Mouse (Mus musculus) kidney, postnatal 0 days (tissue): ENCODE measurements around the gene Trp53. TPM values are rescaled to one million over a fixed set of nuclear protein-coding genes. Genes with fewer than 3 reads are reported as not detected.

Source experiments
- ATAC-seq: fragments of 200-750 bp; cut with Nextera tagmentation; replicated peaks from 2 replicates; pipeline ENCODE4 v1.8.0; 2017; ENCODE audit warnings: low read depth, moderate number of reproducible peaks, moderate TSS enrichment, moderate library complexity; ENCODE audit not compliant: low FRiP score
- DNase-seq: peaks from one replicate; pipeline ENCODE4 v3.0.0-alpha.2; 2016; ENCODE audit warnings: low spot score
- H3K27ac ChIP-seq: fragments of 300-500 bp; sonication (generic); 2 replicates; pipeline ENCODE4 v1.5.1; 2014; ENCODE audit warnings: mild to moderate bottlenecking
- H3K27me3 ChIP-seq: fragments of 300-500 bp; sonication (generic); 2 replicates; pipeline ENCODE4 v1.6.1; 2014; ENCODE audit warnings: low read length, mixed read lengths; ENCODE audit not compliant: insufficient read depth
- H3K36me3 ChIP-seq: fragments of 300-500 bp; sonication (generic); 2 replicates; pipeline ENCODE4 v1.6.1; 2014; ENCODE audit warnings: low read length, mixed read lengths; ENCODE audit not compliant: insufficient read depth
- H3K4me1 ChIP-seq: fragments of 300-500 bp; sonication (generic); replicated peaks from 2 replicates; pipeline ENCODE4 v1.6.1; 2014; ENCODE audit warnings: antibody characterized with exemption, low read length, mixed read lengths; ENCODE audit not compliant: insufficient read depth
- H3K4me2 ChIP-seq: fragments of 300-500 bp; sonication (generic); 2 replicates; pipeline ENCODE4 v1.6.1; 2014; ENCODE audit warnings: mild to moderate bottlenecking, low read length, moderate library complexity, mixed read lengths
- H3K4me3 ChIP-seq: fragments of 300-500 bp; sonication (generic); replicated peaks from 2 replicates; pipeline ENCODE4 v1.5.1; 2014; ENCODE audit warnings: low read depth, low read length
- H3K9ac ChIP-seq: fragments of 300-500 bp; sonication (generic); 2 replicates; pipeline ENCODE4 v1.6.1; 2014; ENCODE audit warnings: low read depth, low read length
- H3K9me3 ChIP-seq: fragments of 300-500 bp; sonication (generic); replicated peaks from 2 replicates; pipeline ENCODE4 v1.6.1; 2016; ENCODE audit warnings: low read length, inconsistent platforms, mixed read lengths
- CTCF ChIP-seq: IDR thresholded peaks from 2 replicates; pipeline ENCODE4 v1.5.1; 2016; ENCODE audit warnings: antibody characterized with exemption, low read depth, mild to moderate bottlenecking, moderate library complexity
- WGBS: fragments of 180-500 bp; shearing (Covaris S2); extraction: QIAGEN DNeasy Blood & Tissue Kit; methylation state at CpG from one replicate; pipeline ENCODE4 v1.1.7; 2014; 5-methylcytosine and 5-hydroxymethylcytosine counted together
- microRNA counts: library from miRNA; unstranded; fragments of <30 nt; microRNA quantifications from one replicate; lab custom pipeline; 2015
- microRNA-seq: library from miRNA; unstranded; fragments of <30 nt; microRNA quantifications from one replicate; pipeline ENCODE4, GENCODE M21; 2016
- polyA plus RNA-seq: library from polyadenylated mRNA; unstranded; fragments of >200 nt; fragmentation: Nextera tagmentation; extraction: Ambion mirVana; gene quantifications from 2 replicates; pipeline ENCODE4 v1.2.1, GENCODE M21; 2015

Gene Trp53
- polyA plus RNA-seq, 1 experiment from 2014 or later, result 117 TPM

DNA sequence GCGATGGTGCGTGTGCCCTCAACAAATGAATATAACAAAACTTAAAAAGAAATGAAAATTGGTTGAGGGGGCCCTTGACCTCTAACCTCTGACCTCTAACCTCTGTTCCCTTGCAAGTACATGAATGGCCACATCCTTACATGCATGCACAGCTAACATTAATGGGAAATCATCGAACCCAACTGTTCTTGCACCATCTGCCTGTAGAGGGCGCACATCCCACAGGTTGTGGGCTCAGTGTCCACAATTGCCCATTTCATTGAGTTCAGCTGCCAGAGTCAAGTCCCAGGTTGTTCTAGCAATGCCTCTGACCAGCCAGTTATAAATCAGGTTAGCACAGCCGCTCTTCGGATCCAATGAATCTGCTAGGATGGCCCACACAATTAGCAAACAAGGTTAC lies 48.1 kb downstream of the Trp53 start:
- Histone ChIP-seq H3K4me2 (no peak overlapping the region), H3K9me3 (no peaks in the 10 kb centered on the region), H3K27me3 (no peaks in the 10 kb centered on the region), H3K36me3 (no peaks in the 10 kb centered on the region), H3K4me1 (no peaks in the 10 kb centered on the region), H3K9ac (no peak overlapping the region), H3K27ac (no peak overlapping the region), H3K4me3 (no peak overlapping the region)
- DNase-seq (peak; percentile 82), ATAC-seq (no peak)
- 34% methylated on average over 6 of the region's 6 CpGs for WGBS
- peak; percentile 98 for TF ChIP-seq CTCF

DNA sequence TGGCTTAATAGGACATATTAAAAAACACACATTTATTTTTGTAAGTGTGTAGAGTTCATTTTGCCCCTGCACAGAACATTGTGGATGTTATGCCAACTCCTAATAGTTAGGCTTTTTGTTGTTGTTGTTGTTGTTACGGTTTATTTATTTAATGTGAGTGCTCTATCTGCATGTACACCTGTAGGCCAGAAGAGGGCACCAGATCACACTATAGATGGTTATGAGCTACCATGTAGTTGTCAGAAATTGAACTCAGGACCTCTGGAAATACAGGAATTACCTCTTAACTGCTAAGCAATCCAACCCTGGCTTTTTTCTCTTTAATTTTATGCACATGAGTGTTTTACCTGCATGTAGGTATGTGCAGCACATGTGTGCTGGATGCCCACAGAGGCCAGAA lies 49.6 kb downstream of the Trp53 start:
- no peak overlapping the region for H3K4me2 ChIP-seq
- H3K9ac ChIP-seq, result no peak overlapping the region
- H3K27me3 ChIP-seq, result no peaks in the 10 kb centered on the region
- no peak overlapping the region for H3K27ac ChIP-seq
- H3K36me3 ChIP-seq, result no peaks in the 10 kb centered on the region
- TF ChIP-seq CTCF, result peak; percentile 74
- H3K4me1 ChIP-seq, result peaks cover 4% of the 10 kb centered on the region; the same call in 1 of the 2 replicates
- H3K9me3 ChIP-seq, result no peaks in the 10 kb centered on the region
- ATAC-seq, result no peak
- H3K4me3 ChIP-seq, result no peak overlapping the region
- DNase-seq, result peak; percentile 50
- WGBS, result 83% methylated on average over 1 of the region's 1 CpGs

DNA sequence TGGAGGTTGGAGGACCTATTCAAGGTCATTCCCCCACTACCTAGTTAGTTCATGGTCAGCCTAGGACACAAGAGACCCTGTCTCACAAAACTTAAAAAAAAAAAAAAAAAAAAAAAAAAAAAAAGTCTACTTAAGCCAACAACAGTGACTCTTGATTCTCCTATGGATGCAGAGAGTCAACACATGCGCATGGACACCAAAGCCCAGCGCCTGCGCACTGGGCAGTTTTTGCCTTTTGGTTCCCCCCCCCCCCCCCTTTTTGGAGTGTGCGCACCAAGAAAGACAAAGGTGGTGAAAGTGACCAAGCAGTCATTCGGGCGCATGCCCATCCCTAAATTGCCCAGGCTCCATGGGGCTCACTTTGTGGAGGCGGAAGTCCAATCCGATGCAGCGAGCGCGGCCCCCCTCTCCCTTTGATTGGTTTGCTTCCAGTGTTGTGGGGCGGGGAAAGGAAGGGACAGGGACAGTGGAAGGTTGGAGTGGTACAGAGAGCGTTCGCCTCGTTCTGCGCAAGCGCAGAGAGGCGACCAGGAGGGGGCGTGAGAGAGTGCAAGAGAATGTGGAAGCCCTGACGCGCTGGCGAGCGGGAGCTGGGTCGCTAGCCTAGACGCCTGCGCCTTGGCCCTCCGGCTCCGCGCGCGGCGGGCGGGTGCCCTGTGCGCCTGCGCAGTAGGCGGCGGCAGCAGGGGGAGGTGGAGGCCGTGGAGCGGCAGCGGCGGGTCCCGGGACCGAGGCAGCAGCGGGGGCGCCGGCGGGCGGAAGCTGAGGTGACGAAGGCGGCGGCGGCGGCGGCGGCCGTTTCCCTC lies 52.3 kb downstream of the Trp53 start, which contains the start of gene Fxr2:
Fxr2 (plus strand) TSS at position 707 of the 806 bp plus-strand sequence.
- under 1% methylated on average over 36 of the region's 56 CpGs for WGBS
- H3K9me3 ChIP-seq, result no peaks in the 10 kb centered on the region
- H3K27me3 ChIP-seq, result no peaks in the 10 kb centered on the region
- H3K27ac ChIP-seq, result peak within 1 kb of the TSS; percentile 97
- H3K9ac ChIP-seq, result peak within 1 kb of the TSS; percentile 97
- peaks cover 12% of the 10 kb centered on the region; the same call in 1 of the 2 replicates for H3K4me1 ChIP-seq
- peak within 1 kb of the TSS; percentile 51 for H3K4me2 ChIP-seq
- no peaks in the 10 kb centered on the region for H3K36me3 ChIP-seq
- peak; percentile 100 for DNase-seq
- peak within 1 kb of the TSS; percentile 91 for H3K4me3 ChIP-seq
- ATAC-seq, result peak; percentile 97
- TF ChIP-seq CTCF, result peak; percentile 89

DNA sequence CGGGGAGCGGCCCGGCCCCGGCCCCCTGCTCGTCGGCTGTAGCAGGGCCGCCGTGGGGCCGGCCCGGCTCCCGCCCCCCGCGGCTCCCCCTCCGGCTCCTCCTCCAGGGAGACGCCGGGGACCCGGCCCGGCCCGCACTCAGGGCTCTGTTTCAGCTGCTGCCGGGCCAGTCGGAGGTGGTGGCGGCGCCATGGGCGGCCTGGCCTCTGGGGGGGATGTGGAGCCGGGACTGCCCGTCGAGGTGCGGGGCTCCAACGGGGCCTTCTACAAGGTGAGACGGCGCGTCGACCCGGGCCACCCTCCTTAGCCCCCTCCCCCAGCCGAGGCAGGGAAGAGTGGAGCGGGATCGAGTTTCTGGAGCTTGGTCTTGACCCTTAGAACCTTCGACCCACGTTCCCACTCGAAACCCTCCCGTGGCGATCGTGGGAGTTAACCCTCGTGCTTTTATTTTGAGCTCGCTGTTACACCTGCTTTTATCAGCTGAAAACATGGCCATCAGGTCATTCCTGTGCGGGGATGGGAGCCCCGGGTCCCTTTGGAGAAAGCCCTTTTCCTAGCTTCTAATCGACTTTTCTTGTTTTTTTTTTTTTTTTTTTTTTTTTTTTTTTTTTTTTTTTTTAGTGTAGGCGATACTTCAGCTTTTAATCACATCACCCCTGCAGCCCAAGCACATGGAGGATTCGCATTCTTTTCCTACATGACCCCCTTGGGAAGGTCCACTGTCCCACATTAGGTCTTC lies 53.1 kb downstream of the Trp53 start:
- peak overlapping the region; percentile 51 for H3K4me2 ChIP-seq
- ATAC-seq (peak; percentile 57), DNase-seq (peak; percentile 72)

DNA sequence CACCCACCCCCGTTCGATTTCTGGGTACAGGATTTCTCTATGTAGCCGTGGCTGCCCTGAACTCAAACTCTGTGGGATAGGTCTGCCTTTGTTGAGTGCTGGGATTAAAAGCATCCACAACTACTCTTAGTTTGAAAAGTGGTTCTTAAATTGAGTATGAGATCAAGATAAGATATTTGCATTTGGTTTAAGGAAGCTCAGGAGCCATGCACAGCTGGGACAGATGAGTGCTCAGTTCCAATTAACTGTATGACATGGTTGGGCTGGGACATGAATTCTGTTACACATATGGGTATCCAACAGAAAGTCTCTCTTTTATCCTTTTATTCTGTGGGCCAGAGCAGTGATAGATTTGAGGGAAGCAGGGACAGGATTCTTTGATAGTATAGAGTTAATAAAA lies 55.3 kb downstream of the Trp53 start:
- Histone ChIP-seq H3K4me3 (no peak overlapping the region), H3K27ac (no peak overlapping the region), H3K4me1 (peaks cover 12% of the 10 kb centered on the region; the same call in 1 of the 2 replicates), H3K36me3 (peaks cover 5% of the 10 kb centered on the region; the same call in 1 of the 2 replicates), H3K9me3 (no peaks in the 10 kb centered on the region), H3K9ac (no peak overlapping the region), H3K27me3 (no peaks in the 10 kb centered on the region), H3K4me2 (peak overlapping the region; percentile 32)
- TF ChIP-seq CTCF, result no peak
- DNase-seq (no peak), ATAC-seq (no peak)
- 78% methylated on average over 3 of the region's 3 CpGs for WGBS

More for the DNA sequence above, 53.1 kb downstream of the Trp53 start:
- TF ChIP-seq CTCF, result no peak
- peak overlapping the region; percentile 91 for H3K4me3 ChIP-seq
- no peaks in the 10 kb centered on the region for H3K9me3 ChIP-seq
- H3K36me3 ChIP-seq, result no peaks in the 10 kb centered on the region
- peaks cover 12% of the 10 kb centered on the region; the same call in 1 of the 2 replicates for H3K4me1 ChIP-seq
- no peaks in the 10 kb centered on the region for H3K27me3 ChIP-seq
- under 1% methylated on average over 38 of the region's 50 CpGs for WGBS
- H3K27ac ChIP-seq, result peak overlapping the region; percentile 97
- peak overlapping the region; percentile 97 for H3K9ac ChIP-seq

MicroRNAs encoded within 50 kb of the gene (microRNA counts, 519-probe panel; counts per million panel counts)
- microRNA mmu-miR-467f (lab: Ali Mortazavi, UCI), result 330 counts per million, percentile 68 among the panel's probes with 10 or more counts

Small RNA genes lying within 50 kb of the gene (microRNA-seq; reads per million reads assigned to microRNA genes)
- not detected for gene Mir467f

Other genes with a start within 250 kb of the Trp53 start
- 15.6 and 18.3 TPM in 2 replicates for gene Rnf227, start 239.9 kb upstream of the Trp53 start, polyA plus RNA-seq
- 38.0 and 42.3 TPM in 2 replicates for gene Chd3, start 211.0 kb upstream of the Trp53 start, polyA plus RNA-seq
- 183 and 198 TPM in 2 replicates for gene Naa38, start 184.9 kb upstream of the Trp53 start, polyA plus RNA-seq
- gene Cyb5d1, start 184.7 kb upstream of the Trp53 start, polyA plus RNA-seq, result 16.6 and 19.8 TPM in 2 replicates
- 55.5 and 61.3 TPM in 2 replicates for gene Tmem88, start 182.1 kb upstream of the Trp53 start, polyA plus RNA-seq
- 23.2 and 26.8 TPM in 2 replicates for gene Kdm6b, start 166.7 kb upstream of the Trp53 start, polyA plus RNA-seq
- 0.32 and 0.52 TPM in 2 replicates for gene Dnah2, start 31.2 kb upstream of the Trp53 start, polyA plus RNA-seq
- 7.7 and 7.8 TPM in 2 replicates for gene Efnb3, start 20.2 kb upstream of the Trp53 start, polyA plus RNA-seq
- gene Wrap53, start 104 bp upstream of the Trp53 start, polyA plus RNA-seq, result 17.9 and 19.4 TPM in 2 replicates
- 13.7 and 16.3 TPM in 2 replicates for gene Atp1b2, start 25.6 kb downstream of the Trp53 start, polyA plus RNA-seq
- gene Shbg, start 37.5 kb downstream of the Trp53 start, polyA plus RNA-seq, result 0.13 TPM in 1 of 2 replicates, not detected in the other
- 27.6 and 31.3 TPM in 2 replicates for gene Sat2, start 41.7 kb downstream of the Trp53 start, polyA plus RNA-seq
- 17.4 and 18.4 TPM in 2 replicates for gene Fxr2, start 52.6 kb downstream of the Trp53 start, polyA plus RNA-seq
- gene Sox15, start 75.0 kb downstream of the Trp53 start, polyA plus RNA-seq, result 0.28 and 0.32 TPM in 2 replicates
- 82.6 and 85.7 TPM in 2 replicates for gene Mpdu1, start 82.3 kb downstream of the Trp53 start, polyA plus RNA-seq
- 10.4 and 12.8 TPM in 2 replicates for gene Cd68, start 85.8 kb downstream of the Trp53 start, polyA plus RNA-seq
- gene Eif4a1, start 92.1 kb downstream of the Trp53 start, polyA plus RNA-seq, result 468 and 493 TPM in 2 replicates
- gene Senp3, start 101.7 kb downstream of the Trp53 start, polyA plus RNA-seq, result 52.2 and 59.4 TPM in 2 replicates
- gene Tnfsf13, start 105.4 kb downstream of the Trp53 start, polyA plus RNA-seq, result 0.43 and 0.89 TPM in 2 replicates
- 14.1 and 15.8 TPM in 2 replicates for gene Tnfsf12, start 115.5 kb downstream of the Trp53 start, polyA plus RNA-seq
- gene Tnfsfm13, start 115.7 kb downstream of the Trp53 start, polyA plus RNA-seq, result 8.0 and 8.4 TPM in 2 replicates
- gene Polr2a, start 178.3 kb downstream of the Trp53 start, polyA plus RNA-seq, result 19.0 and 21.0 TPM in 2 replicates
- gene Slc35g3, start 181.6 kb downstream of the Trp53 start, polyA plus RNA-seq, result 0.17 TPM in 1 of 2 replicates, not detected in the other
- gene Zbtb4, start 185.6 kb downstream of the Trp53 start, polyA plus RNA-seq, result 2.7 and 3.3 TPM in 2 replicates
- gene Chrnb1, start 215.6 kb downstream of the Trp53 start, polyA plus RNA-seq, result 12.0 and 12.1 TPM in 2 replicates
- 0.63 and 0.98 TPM in 2 replicates for gene Fgf11, start 221.5 kb downstream of the Trp53 start, polyA plus RNA-seq
- 22.9 and 23.0 TPM in 2 replicates for gene Tmem102, start 225.3 kb downstream of the Trp53 start, polyA plus RNA-seq
- gene Gm39566, start 234.9 kb downstream of the Trp53 start, polyA plus RNA-seq, result not detected in 2 replicates
- gene Spem2, start 238.1 kb downstream of the Trp53 start, polyA plus RNA-seq, result not detected in 2 replicates
- not detected in 2 replicates for gene Spem1, start 241.8 kb downstream of the Trp53 start, polyA plus RNA-seq